Comparison of ENCODE assay signal across 9 mouse cellular contexts in the genomic region with DNA sequence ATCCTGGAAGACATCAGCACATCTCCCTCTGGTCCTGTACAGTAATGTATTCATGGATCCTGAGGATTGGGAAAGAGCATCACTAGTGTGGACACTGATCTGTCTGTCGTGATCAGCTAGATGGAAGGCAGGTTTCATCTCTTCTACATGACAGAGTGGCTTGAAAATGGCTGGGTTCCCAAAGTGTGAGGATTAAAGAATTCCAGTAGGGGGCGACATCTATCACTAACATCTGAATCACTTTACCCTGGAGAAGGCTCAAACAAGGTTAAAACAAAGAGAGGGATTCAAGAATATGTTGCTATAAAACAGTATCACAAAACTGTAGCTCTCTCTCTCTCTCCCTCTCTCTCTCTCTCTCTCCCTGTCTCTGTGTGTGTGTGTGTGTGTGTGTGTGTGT. TPM values are rescaled to one million over a fixed set of nuclear protein-coding genes. Genes with fewer than 3 reads are reported as not detected.
DNase-seq lines count a peak whose midpoint lies in the region; ATAC-seq and TF ChIP-seq lines count a peak whose summit lies in the region.
"Had no signal": no experiment of that assay in that cellular context is flagged by ENCODE, and none has a peak within 500 bp of the region (broad histone marks: within the 10 kb centered on the region; RNA-seq: fewer than 3 reads in every experiment).

No protein-coding gene starts in this region.

- peak; percentile 50 for TF ChIP-seq CTCF in kidney, postnatal 0 days (IDR thresholded peaks at IDR 0.05; ENCODE audit: low read depth)
- peak; percentile 14; the same call in 1 of the 2 replicates for TF ChIP-seq CTCF in brain, embryonic 14.5 days (IDR thresholded peaks at IDR 0.05; ENCODE audit: borderline replicate concordance, extremely low read depth, insufficient read depth, insufficient read length)

- no peaks in the 10 kb centered on the region for H3K27me3 ChIP-seq in kidney, postnatal 0 days (ENCODE audit: insufficient read depth, low read length)

- no peak overlapping the region for H3K4me2 ChIP-seq in kidney, postnatal 0 days (ENCODE audit: low read length)

- no peak for TF ChIP-seq POLR2A in brain, embryonic 14.5 days (IDR thresholded peaks at IDR 0.05; ENCODE audit: borderline replicate concordance, extremely low read depth, insufficient read depth, insufficient read length, poor library complexity, severe bottlenecking)

- no peaks in the 10 kb centered on the region for H3K36me3 ChIP-seq in kidney, postnatal 0 days (ENCODE audit: insufficient read depth, low read length)

- 30% methylated on average over 2 of the region's 2 CpGs for WGBS in kidney, postnatal 0 days

- peak; percentile 23 for DNase-seq in cerebellum, adult 9-10 months
- DNase-seq in cerebellum, adult 9-11 months, result no peak
- DNase-seq in kidney, postnatal 0 days (ENCODE audit: low spot score), result peak; percentile 47
- DNase-seq in kidney, postnatal 25 days, result no peak
- DNase-seq in 416B (ENCODE audit: low read depth), result peak; percentile 53
- DNase-seq in brain, embryonic 14.5 days (ENCODE audit: low read depth), result peak; percentile 35
- DNase-seq in testis, postnatal 14 days (ENCODE audit: low spot score), result no peak
- no peak for DNase-seq in cerebellum, postnatal 25 days

- ATAC-seq in kidney, postnatal 0 days (replicated peaks; ENCODE audit: low FRiP score, low read depth), result no peak

- H3K9ac ChIP-seq in kidney, postnatal 0 days (ENCODE audit: low read depth, low read length), result no peak overlapping the region

- no peak overlapping the region for H3K27ac ChIP-seq in kidney, postnatal 0 days

- no peak overlapping the region for H3K4me3 ChIP-seq in kidney, postnatal 0 days (replicated peaks; ENCODE audit: low read depth, low read length)

- no peaks in the 10 kb centered on the region for H3K9me3 ChIP-seq in kidney, postnatal 0 days (replicated peaks; ENCODE audit: low read length)

- no peaks in the 10 kb centered on the region for H3K4me1 ChIP-seq in kidney, postnatal 0 days (replicated peaks; ENCODE audit: insufficient read depth, low read length)

RNA-seq across cellular contexts. Expression of a gene that starts 17.2 kb away (rescaled TPM):
- polyA plus RNA-seq in kidney, postnatal 0 days (2015; fragmentation: Nextera tagmentation; extraction: Ambion mirVana), result 1.4 and 2.1 TPM in 2 replicates
- polyA plus RNA-seq in brain, embryonic 14.5 days (2012; rRNA removed), result 35.2 and 53.4 TPM in 2 replicates

RNA-seq across cellular contexts. Expression of a gene that starts 32.7 kb away (rescaled TPM):
- polyA plus RNA-seq in kidney, postnatal 0 days (2015; fragmentation: Nextera tagmentation; extraction: Ambion mirVana), result 6.1 and 9.3 TPM in 2 replicates
- not detected in 2 replicates for polyA plus RNA-seq in brain, embryonic 14.5 days (2012; rRNA removed)
- polyA plus RNA-seq: testis, adult 2 months had no signal

Comparison
In these comparisons a context has a peak if more than half of its experiments do, and no peak if none do; other contexts are left out.
1. DNase-seq: peak in cerebellum, adult 9-10 months (single experiment), kidney, postnatal 0 days (single experiment), 416B (single experiment) and brain, embryonic 14.5 days (single experiment); none in cerebellum, adult 9-11 months (single experiment), kidney, postnatal 25 days (0 of 2), testis, postnatal 14 days (single experiment) and cerebellum, postnatal 25 days (0 of 2).
2. RNA of a gene that starts 17.2 kb away (polyA plus RNA-seq): 35.2 to 53.4 TPM in brain, embryonic 14.5 days; 1.4 to 2.1 TPM in kidney, postnatal 0 days; every median in the first group is over 10 times any median in the second.